Mouse (Mus musculus) cerebellum, adult 2 months (tissue): ENCODE measurements around the gene Unc5c. TPM values are rescaled to one million over a fixed set of nuclear protein-coding genes. Genes with fewer than 3 reads are reported as not detected.

Experiments used
- DNase-seq, 2 experiments: peaks; one replicate each; pipeline ENCODE4 v3.0.0; 2021
- H3K27ac ChIP-seq: fragments of 200-500 bp; 2 replicates; pipeline ENCODE4 v1.5.1; 2012; ENCODE audit warnings: low read length, control low read depth, inconsistent platforms; ENCODE audit not compliant: insufficient read depth
- H3K27me3 ChIP-seq: fragments of 200-500 bp; 2 replicates; pipeline ENCODE4 v1.6.1; 2012; ENCODE audit warnings: inconsistent platforms, mild to moderate bottlenecking, low read length, moderate library complexity; ENCODE audit not compliant: control insufficient read depth, insufficient read depth
- H3K4me1 ChIP-seq: fragments of 200-500 bp; 2 replicates; pipeline ENCODE4 v1.6.1; 2011; ENCODE audit warnings: low read length; ENCODE audit not compliant: control insufficient read depth, insufficient read depth
- H3K4me3 ChIP-seq: fragments of 200-500 bp; replicated peaks from 2 replicates; pipeline ENCODE3; 2011; ENCODE audit warnings: mild to moderate bottlenecking, low read depth, low read length, control low read depth; ENCODE audit not compliant: insufficient read depth
- CTCF ChIP-seq: fragments of 200-500 bp; IDR thresholded peaks from 2 replicates; pipeline ENCODE4 v1.5.1; 2011; ENCODE audit warnings: low read depth, mild to moderate bottlenecking, control low read depth, low read length, moderate library complexity, borderline replicate concordance; ENCODE audit not compliant: insufficient read depth
- POLR2A ChIP-seq: fragments of 200-500 bp; IDR thresholded peaks from 2 replicates; pipeline ENCODE4 v1.6.1; 2011; ENCODE audit warnings: low read length, control low read depth, borderline replicate concordance; ENCODE audit not compliant: insufficient read depth
- WGBS: fragments of 180-500 bp; shearing (Covaris S2); methylation state at CpG from one replicate; pipeline ENCODE4 v1.1.7; 2018; 5-methylcytosine and 5-hydroxymethylcytosine counted together
- polyA plus RNA-seq: library from polyadenylated mRNA; depleted of rRNA; stranded (reverse); fragments of >200 nt; gene quantifications from 2 replicates; pipeline ENCODE4 v1.2.3, GENCODE M21; 2012

Unc5c gene
- polyA plus RNA-seq, 1 experiment: 19.4 TPM

- 26% methylated on average over 4 of the region's 4 CpGs for WGBS
- DNase-seq: peak in 1 of 2 experiments; percentile 47
- Histone ChIP-seq H3K4me3 (no peak overlapping the region), H3K27ac (no peak overlapping the region), H3K4me1 (peaks cover 18% of the 10 kb centered on the region), H3K27me3 (no peaks in the 10 kb centered on the region)
- TF ChIP-seq POLR2A (no peak), CTCF (no peak)
These were observed 124.5 kb downstream of the Unc5c start for GRCm38 (mm10) chr3:141589392-141590012.

DNA sequence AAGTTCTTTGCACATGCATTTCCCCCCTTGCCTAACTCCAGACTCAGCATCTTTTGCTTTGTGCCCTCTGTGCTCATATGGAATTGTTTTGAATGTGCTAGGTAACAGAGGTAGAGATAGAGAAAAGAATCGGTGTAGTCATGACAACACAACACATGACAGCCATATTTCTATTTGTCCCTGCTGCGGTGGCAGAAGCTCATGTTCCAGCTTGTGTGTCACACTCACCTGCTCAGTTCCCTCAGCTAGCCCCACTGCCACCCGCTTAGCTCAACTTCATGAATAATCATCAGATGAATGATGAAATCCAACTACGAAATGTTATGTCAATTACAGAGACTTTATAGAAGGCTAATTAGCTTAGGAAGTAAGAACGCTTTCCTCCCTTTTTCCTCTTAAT, 128.2 kb downstream of the Unc5c start:
- 80% methylated on average over 5 of the region's 5 CpGs for WGBS
- TF ChIP-seq CTCF (no peak), POLR2A (no peak)
- Histone ChIP-seq H3K4me3 (no peak overlapping the region), H3K27ac (no peak overlapping the region), H3K4me1 (peaks cover 21% of the 10 kb centered on the region), H3K27me3 (no peaks in the 10 kb centered on the region)
- DNase-seq: no peak

GRCm38 (mm10) chr3:141594120-141594519, 129.1 kb downstream of the Unc5c start:
- no peaks in the 10 kb centered on the region for H3K27me3 ChIP-seq
- H3K27ac ChIP-seq: no peak overlapping the region
- DNase-seq: no peak
- TF ChIP-seq POLR2A (no peak), CTCF (no peak)
- 87% methylated on average over 5 of the region's 5 CpGs for WGBS
- H3K4me3 ChIP-seq: no peak overlapping the region
- peaks cover 17% of the 10 kb centered on the region for H3K4me1 ChIP-seq

GRCm38 (mm10) chr3:141595073-141595472, 130.1 kb downstream of the Unc5c start:
- peak; percentile 59 to 62 for DNase-seq
- no peak for TF ChIP-seq POLR2A
- TF ChIP-seq CTCF: no peak
- no peaks in the 10 kb centered on the region for H3K27me3 ChIP-seq
- H3K27ac ChIP-seq: peak overlapping the region; percentile 63; the same call in 1 of the 2 replicates
- peaks cover 21% of the 10 kb centered on the region for H3K4me1 ChIP-seq
- 56% methylated on average over 3 of the region's 3 CpGs for WGBS
- H3K4me3 ChIP-seq: no peak overlapping the region

DNA sequence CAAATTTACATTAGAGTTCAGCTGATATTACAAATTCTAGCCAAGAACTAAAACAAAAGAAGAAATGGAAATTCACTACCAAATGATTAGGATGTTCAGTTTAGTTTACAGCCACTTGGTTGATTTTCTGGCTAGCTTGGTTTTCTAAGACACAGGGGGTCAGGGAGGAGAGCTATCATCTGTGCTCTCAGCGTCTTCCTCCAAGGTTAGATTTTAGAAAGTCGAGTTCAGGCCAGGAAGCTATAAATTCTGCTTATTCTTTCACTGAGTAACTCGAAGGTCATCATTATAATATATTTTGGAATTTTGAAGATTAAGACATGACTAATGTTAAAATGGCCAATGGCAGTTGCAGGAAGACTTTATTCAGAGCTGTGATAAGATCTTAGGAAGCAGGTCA, 131.4 kb downstream of the Unc5c start:
- H3K27ac ChIP-seq: peak overlapping the region; percentile 45; the same call in 1 of the 2 replicates
- DNase-seq: peak in 1 of 2 experiments; percentile 69
- no peaks in the 10 kb centered on the region for H3K27me3 ChIP-seq
- peaks cover 34% of the 10 kb centered on the region for H3K4me1 ChIP-seq
- WGBS: 8% methylated on average over 3 of the region's 3 CpGs
- TF ChIP-seq CTCF (no peak), POLR2A (no peak)
- H3K4me3 ChIP-seq: no peak overlapping the region

- H3K27me3 ChIP-seq: no peaks in the 10 kb centered on the region
- peak; percentile 67 to 87 for DNase-seq
- no peak for TF ChIP-seq CTCF
- TF ChIP-seq POLR2A: no peak
These were observed 131.9 kb downstream of the Unc5c start for GRCm38 (mm10) chr3:141596881-141597280.

GRCm38 (mm10) chr3:141597974-141598373, 133.0 kb downstream of the Unc5c start:
- TF ChIP-seq POLR2A (no peak), CTCF (no peak)
- no peak overlapping the region for H3K4me3 ChIP-seq
- 24% methylated on average over 2 of the region's 2 CpGs for WGBS
- no peak overlapping the region for H3K27ac ChIP-seq
- no peaks in the 10 kb centered on the region for H3K27me3 ChIP-seq
- peak in 1 of 2 experiments; percentile 51 for DNase-seq
- peaks cover 34% of the 10 kb centered on the region for H3K4me1 ChIP-seq

More at GRCm38 (mm10) chr3:141596881-141597280, 131.9 kb downstream of the Unc5c start:
- peaks cover 34% of the 10 kb centered on the region for H3K4me1 ChIP-seq
- peak overlapping the region; percentile 45; the same call in 1 of the 2 replicates for H3K27ac ChIP-seq
- no peak overlapping the region for H3K4me3 ChIP-seq
- 12% methylated on average over 1 of the region's 1 CpGs for WGBS

DNA sequence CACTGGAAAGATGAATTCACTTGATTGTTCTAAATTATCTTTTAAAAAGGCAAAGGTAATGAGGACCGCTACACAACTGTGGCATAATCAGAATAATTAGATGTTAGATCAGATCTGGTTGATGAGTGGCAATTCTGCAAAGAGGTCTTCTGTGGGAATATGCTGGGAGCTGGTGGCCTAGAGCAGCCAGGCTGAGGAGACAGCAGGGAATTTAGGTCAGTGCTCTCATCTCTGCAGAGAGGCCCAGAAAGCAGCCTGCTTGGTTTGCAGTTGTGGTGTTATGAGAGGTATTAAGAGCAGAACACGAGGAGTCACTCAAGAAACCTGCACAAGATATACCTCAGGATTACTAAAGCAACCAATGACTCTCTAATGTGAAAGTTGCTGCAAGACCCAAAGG, 133.9 kb downstream of the Unc5c start:
- no peak for TF ChIP-seq POLR2A
- no peak for TF ChIP-seq CTCF
- Histone ChIP-seq H3K4me1 (peaks cover 34% of the 10 kb centered on the region), H3K27ac (peak overlapping the region; percentile 3; the same call in 1 of the 2 replicates), H3K27me3 (no peaks in the 10 kb centered on the region), H3K4me3 (no peak overlapping the region)
- WGBS: 49% methylated on average over 2 of the region's 2 CpGs
- peak; percentile 62 to 74 for DNase-seq
